In genomic region chr2:10153201-10154075, GRCm38 (mm10) we compare ENCODE assay signal across 8 mouse cellular contexts. TPM values are rescaled to one million over a fixed set of nuclear protein-coding genes. Genes with fewer than 3 reads are reported as not detected.
A peak's percentile ranks its signal among the peaks of the same experiment; 100 is the strongest.
DNase-seq lines count a peak whose midpoint lies in the region; ATAC-seq and TF ChIP-seq lines count a peak whose summit lies in the region.

TSS of gene Itih5 (plus strand) at chr2:10153571.

- peaks cover 8% of the 10 kb centered on the region; the same call in 1 of the 2 replicates for H3K4me1 ChIP-seq in embryonic facial prominence, embryonic 12.5 days
- peaks cover 0 to 9% of the 10 kb centered on the region in 2 experiments; a peak in 2 of 4 replicates for H3K4me1 ChIP-seq in heart, embryonic 14.5 days (ENCODE audit: control insufficient read depth in 2 of 2, insufficient read depth in 2 of 2, low read length in 2 of 2)
- H3K4me1 ChIP-seq in kidney, postnatal 0 days (replicated peaks; ENCODE audit: insufficient read depth, low read length): 0 out of 2 replicates have a peak, but pooled peaks cover 13% of the 10 kb centered on the region
- peaks cover 9% of the 10 kb centered on the region for H3K4me1 ChIP-seq in neural tube, embryonic 15.5 days

- H3K36me3 ChIP-seq in embryonic facial prominence, embryonic 12.5 days: no peaks in the 10 kb centered on the region
- no peaks in the 10 kb centered on the region for H3K36me3 ChIP-seq in heart, embryonic 14.5 days (ENCODE audit: control insufficient read depth, insufficient read depth, low read length)
- H3K36me3 ChIP-seq in kidney, postnatal 0 days (ENCODE audit: insufficient read depth, low read length): no peaks in the 10 kb centered on the region
- no peaks in the 10 kb centered on the region for H3K36me3 ChIP-seq in neural tube, embryonic 15.5 days

- H3K27ac ChIP-seq in embryonic facial prominence, embryonic 12.5 days: no peak within 1 kb of the TSS
- H3K27ac ChIP-seq in heart, embryonic 14.5 days (replicated peaks in 1 of 2; ENCODE audit: control insufficient read depth in 1 of 2, insufficient read depth in 1 of 2, low read depth in 2 of 2, low read length in 2 of 2): no peak within 1 kb of the TSS
- no peak within 1 kb of the TSS for H3K27ac ChIP-seq in kidney, postnatal 0 days
- no peak within 1 kb of the TSS for H3K27ac ChIP-seq in neural tube, embryonic 15.5 days (replicated peaks)

- WGBS in embryonic facial prominence, embryonic 12.5 days: 7% methylated on average over 27 of the region's 27 CpGs
- 5% methylated on average over 27 of the region's 27 CpGs for WGBS in heart, embryonic 14.5 days
- WGBS in kidney, postnatal 0 days: 8% methylated on average over 27 of the region's 27 CpGs
- WGBS in neural tube, embryonic 15.5 days: 8% methylated on average over 27 of the region's 27 CpGs

- peak; percentile 37 for DNase-seq in ovary, adult 18-20 months (ENCODE audit: low spot score)
- DNase-seq in ovary, postnatal 14 days (ENCODE audit: low spot score): no peak
- DNase-seq in kidney, postnatal 0 days (ENCODE audit: low spot score): peak; percentile 78
- peak; percentile 40 to 60 for DNase-seq in lung, adult 18-20 months
- DNase-seq in thymus, postnatal 4 days: peak; percentile 62

- peak within 1 kb of the TSS; percentile 46 for H3K4me3 ChIP-seq in embryonic facial prominence, embryonic 12.5 days
- H3K4me3 ChIP-seq in heart, embryonic 14.5 days (ENCODE audit: control insufficient read depth in 1 of 2, insufficient read depth in 1 of 2, low read depth in 1 of 2, low read length in 2 of 2): peak within 1 kb of the TSS; percentile 50 to 54
- H3K4me3 ChIP-seq in kidney, postnatal 0 days (replicated peaks; ENCODE audit: low read depth, low read length): peak within 1 kb of the TSS; percentile 48
- peak within 1 kb of the TSS; percentile 43 for H3K4me3 ChIP-seq in neural tube, embryonic 15.5 days (replicated peaks)

- TF ChIP-seq CTCF in kidney, postnatal 0 days (IDR thresholded peaks at IDR 0.05; ENCODE audit: low read depth): no peak

- no peaks in the 10 kb centered on the region for H3K27me3 ChIP-seq in embryonic facial prominence, embryonic 12.5 days
- H3K27me3 ChIP-seq in heart, embryonic 14.5 days (ENCODE audit: control insufficient read depth, insufficient read depth, low read length): no peaks in the 10 kb centered on the region
- H3K27me3 ChIP-seq in kidney, postnatal 0 days (ENCODE audit: insufficient read depth, low read length): no peaks in the 10 kb centered on the region
- 0 out of 2 replicates have a peak, but pooled peaks cover 5% of the 10 kb centered on the region for H3K27me3 ChIP-seq in neural tube, embryonic 15.5 days (replicated peaks)

- H3K4me2 ChIP-seq in embryonic facial prominence, embryonic 12.5 days (replicated peaks): peak within 1 kb of the TSS; percentile 91
- H3K4me2 ChIP-seq in heart, embryonic 14.5 days (ENCODE audit: low read length): peak within 1 kb of the TSS; percentile 97
- peak within 1 kb of the TSS; percentile 92 for H3K4me2 ChIP-seq in kidney, postnatal 0 days (ENCODE audit: low read length)
- H3K4me2 ChIP-seq in neural tube, embryonic 15.5 days: peak within 1 kb of the TSS; percentile 85

- no peaks in the 10 kb centered on the region for H3K9me3 ChIP-seq in embryonic facial prominence, embryonic 12.5 days
- H3K9me3 ChIP-seq in heart, embryonic 14.5 days (ENCODE audit: control insufficient read depth, low read length): no peaks in the 10 kb centered on the region
- H3K9me3 ChIP-seq in kidney, postnatal 0 days (replicated peaks; ENCODE audit: low read length): no peaks in the 10 kb centered on the region
- no peaks in the 10 kb centered on the region for H3K9me3 ChIP-seq in neural tube, embryonic 15.5 days (replicated peaks)

- peak within 1 kb of the TSS; percentile 30 for H3K9ac ChIP-seq in embryonic facial prominence, embryonic 12.5 days
- peak within 1 kb of the TSS; percentile 60 for H3K9ac ChIP-seq in heart, embryonic 14.5 days (ENCODE audit: low read length)
- H3K9ac ChIP-seq in kidney, postnatal 0 days (ENCODE audit: low read depth, low read length): peak within 1 kb of the TSS; percentile 47; the same call in 1 of the 2 replicates
- 0 out of 2 replicates have a peak within 1 kb of the TSS, but pooled peaks have one; percentile 9 for H3K9ac ChIP-seq in neural tube, embryonic 15.5 days (replicated peaks)

- peak; percentile 49; the same call in 1 of the 2 replicates for ATAC-seq in embryonic facial prominence, embryonic 12.5 days (ENCODE audit: insufficient number of reproducible peaks, insufficient read depth, low FRiP score, low TSS enrichment)
- 0 out of 2 replicates have a peak, but pooled peaks have one; percentile 35 for ATAC-seq in heart, embryonic 14.5 days (ENCODE audit: insufficient number of reproducible peaks, insufficient read depth, low FRiP score, low read depth)
- peak; percentile 89 for ATAC-seq in kidney, postnatal 0 days (replicated peaks; ENCODE audit: low FRiP score, low read depth)
- ATAC-seq in neural tube, embryonic 15.5 days (ENCODE audit: low FRiP score): peak; percentile 57

RNA-seq across cellular contexts. Expression of gene Itih5, which starts in this region (rescaled TPM):
- 4.1 and 4.4 TPM in 2 replicates for polyA plus RNA-seq in embryonic facial prominence, embryonic 12.5 days (2016; fragmentation: Nextera tagmentation; extraction: Ambion mirVana)
- 5.8 and 6.1 TPM in 2 replicates for polyA plus RNA-seq in heart, embryonic 14.5 days (2014; fragmentation: Nextera tagmentation; extraction: Ambion mirVana)
- 5.0 and 5.1 TPM in 2 replicates for polyA plus RNA-seq in kidney, postnatal 0 days (2015; fragmentation: Nextera tagmentation; extraction: Ambion mirVana)
- 7.0 and 7.5 TPM in 2 replicates for polyA plus RNA-seq in neural tube, embryonic 15.5 days (2015; fragmentation: Nextera tagmentation; extraction: Ambion mirVana)

Comparison
In these comparisons a context has a peak if more than half of its experiments do, and no peak if none do; other contexts are left out.
1. ATAC-seq: peak in every context shown above with its lines; median percentile 89 in kidney, postnatal 0 days; 57 in neural tube, embryonic 15.5 days; 49 in embryonic facial prominence, embryonic 12.5 days; 35 in heart, embryonic 14.5 days.
2. H3K9ac ChIP-seq: peak in every context shown above with its lines; median percentile 60 in heart, embryonic 14.5 days; 47 in kidney, postnatal 0 days; 30 in embryonic facial prominence, embryonic 12.5 days; 9 in neural tube, embryonic 15.5 days.